Mouse (Mus musculus) stomach, embryonic 16.5 days (tissue): Measurements from ENCODE around the gene B9d2. TPM values are rescaled to one million over a fixed set of nuclear protein-coding genes. Genes with fewer than 3 reads are reported as not detected.

Source experiments
- ATAC-seq: fragments of 200-750 bp; cut with Nextera tagmentation; 2 replicates; pipeline ENCODE4 v1.8.0; 2017; ENCODE audit warnings: moderate number of reproducible peaks, moderate TSS enrichment; ENCODE audit not compliant: insufficient read depth, low FRiP score
- H3K27ac ChIP-seq: fragments of 300-500 bp; sonication (generic); 2 replicates; pipeline ENCODE4 v1.5.1; 2014; ENCODE audit warnings: low read length
- H3K27me3 ChIP-seq: fragments of 300-500 bp; sonication (generic); 2 replicates; pipeline ENCODE4 v1.6.1; 2014; ENCODE audit warnings: low read length, control low read depth, mixed read lengths; ENCODE audit not compliant: control insufficient read depth, insufficient read depth
- H3K36me3 ChIP-seq: fragments of 300-500 bp; sonication (generic); 2 replicates; pipeline ENCODE4 v1.6.1; 2014; ENCODE audit warnings: low read length; ENCODE audit not compliant: control insufficient read depth, insufficient read depth
- H3K4me1 ChIP-seq: fragments of 300-500 bp; sonication (generic); 2 replicates; pipeline ENCODE4 v1.6.1; 2014; ENCODE audit warnings: low read length, control low read depth, mixed read lengths; ENCODE audit not compliant: control insufficient read depth, insufficient read depth
- H3K4me2 ChIP-seq: fragments of 300-500 bp; sonication (generic); 2 replicates; pipeline ENCODE4 v1.6.1; 2014; ENCODE audit warnings: low read depth, low read length, mixed read lengths
- H3K4me3 ChIP-seq: fragments of 300-500 bp; sonication (generic); replicated peaks from 2 replicates; pipeline ENCODE4 v1.5.1; 2014; ENCODE audit warnings: mild to moderate bottlenecking, low read length
- H3K9ac ChIP-seq: fragments of 300-500 bp; sonication (generic); 2 replicates; pipeline ENCODE4 v1.6.1; 2014; ENCODE audit warnings: low read length
- H3K9me3 ChIP-seq: fragments of 300-500 bp; sonication (generic); replicated peaks from 2 replicates; pipeline ENCODE4 v1.6.1; 2016; ENCODE audit warnings: low read length, control low read depth; ENCODE audit not compliant: control insufficient read depth
- WGBS: fragments of 180-500 bp; shearing (Covaris S2); extraction: QIAGEN DNeasy Blood & Tissue Kit; methylation state at CpG from one replicate; pipeline ENCODE4 v1.1.7; 2014; 5-methylcytosine and 5-hydroxymethylcytosine counted together
- polyA plus RNA-seq: library from polyadenylated mRNA; unstranded; fragments of >200 nt; fragmentation: Nextera tagmentation; extraction: Ambion mirVana; gene quantifications from 2 replicates; pipeline ENCODE4 v1.2.1, GENCODE M21; 2015

B9d2 gene
- polyA plus RNA-seq, 1 experiment from 2014 or later, result 24.4 TPM

DNA sequence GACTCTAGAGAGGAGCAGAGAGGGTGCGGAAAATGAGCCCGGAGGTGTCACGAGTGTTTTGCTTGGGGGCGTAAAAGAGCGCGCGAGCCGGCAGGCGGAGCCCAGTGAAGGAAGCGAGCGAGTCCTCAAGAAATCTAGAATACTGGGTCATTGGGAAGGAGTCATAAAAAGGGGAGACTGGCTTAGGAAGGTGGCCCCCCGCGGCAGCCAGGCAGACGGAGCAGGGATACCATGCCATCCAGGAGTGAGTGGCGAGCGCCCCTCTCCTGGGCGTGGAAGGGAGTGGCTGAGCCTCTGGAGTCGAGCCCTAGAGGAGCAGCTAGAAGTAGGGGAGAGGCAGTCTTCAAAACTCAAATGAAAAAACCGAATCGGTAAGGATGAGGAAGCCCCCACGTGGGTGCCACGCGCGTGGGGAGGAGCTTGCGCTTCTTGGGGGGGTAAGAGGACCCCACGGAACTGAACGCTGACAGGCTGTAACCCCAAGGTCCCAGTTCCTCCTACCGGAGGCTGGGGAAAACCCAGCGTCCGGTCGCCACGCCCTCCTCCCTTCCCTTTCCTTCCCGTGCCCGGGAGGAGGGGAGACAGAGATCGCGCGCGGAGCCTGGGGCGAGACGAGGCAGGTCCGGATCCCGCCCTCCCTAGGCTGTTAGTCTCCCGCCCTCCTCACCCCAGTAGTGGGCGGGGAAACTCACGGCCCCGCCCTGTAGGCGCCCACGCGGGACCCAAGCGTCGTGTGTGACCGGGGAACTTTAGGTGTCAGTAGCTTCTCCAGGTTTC lies 8.4 kb downstream of the B9d2 start:
- under 1% methylated on average over 51 of the region's 52 CpGs for WGBS
- no peaks in the 10 kb centered on the region; the same call in 1 of the 2 replicates for H3K27me3 ChIP-seq
- no peaks in the 10 kb centered on the region for H3K9me3 ChIP-seq
- peak overlapping the region; percentile 83 for H3K9ac ChIP-seq
- 0 out of 2 replicates have a peak, but pooled peaks cover 4% of the 10 kb centered on the region for H3K36me3 ChIP-seq
- peaks cover 16% of the 10 kb centered on the region for H3K4me1 ChIP-seq
- H3K27ac ChIP-seq, result peak overlapping the region; percentile 83
- H3K4me3 ChIP-seq, result peak overlapping the region; percentile 54
- ATAC-seq, result peak; percentile 83
- peak overlapping the region; percentile 98 for H3K4me2 ChIP-seq

- peak overlapping the region; percentile 98 for H3K4me2 ChIP-seq
- H3K27me3 ChIP-seq, result no peaks in the 10 kb centered on the region; the same call in 1 of the 2 replicates
- no peak for ATAC-seq
- peak overlapping the region; percentile 54 for H3K4me3 ChIP-seq
- 0 out of 2 replicates have a peak, but pooled peaks cover 4% of the 10 kb centered on the region for H3K36me3 ChIP-seq
- 10% methylated on average over 12 of the region's 12 CpGs for WGBS
- H3K9me3 ChIP-seq, result no peaks in the 10 kb centered on the region
- peak overlapping the region; percentile 83 for H3K9ac ChIP-seq
- H3K4me1 ChIP-seq, result peaks cover 16% of the 10 kb centered on the region
- H3K27ac ChIP-seq, result peak overlapping the region; percentile 51
Measured at GRCm38 (mm10) chr7:25689603-25690021, 9.0 kb downstream of the B9d2 start.

DNA sequence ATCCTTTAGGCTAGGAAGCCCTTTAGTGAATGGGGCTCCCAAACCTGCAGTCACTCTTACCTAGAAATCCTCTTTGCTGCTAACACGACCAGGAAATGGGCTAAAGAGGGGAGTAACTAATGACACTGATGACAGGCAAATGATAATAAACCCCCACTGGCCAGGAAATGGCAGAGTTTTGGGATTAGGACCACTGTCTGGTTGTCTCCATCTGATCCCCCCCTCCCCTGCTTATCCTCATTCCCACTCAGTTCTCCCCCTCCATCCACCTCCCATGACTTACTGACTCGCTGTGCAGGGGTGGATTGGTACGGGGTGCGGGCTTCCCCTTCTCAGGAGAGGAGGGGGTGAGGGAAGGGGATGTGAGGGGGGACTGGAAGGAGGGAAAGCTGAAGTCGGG lies 9.5 kb downstream of the B9d2 start:
- Histone ChIP-seq H3K9ac (no peak overlapping the region), H3K4me3 (peak overlapping the region; percentile 54), H3K9me3 (no peaks in the 10 kb centered on the region), H3K4me1 (peaks cover 16% of the 10 kb centered on the region), H3K36me3 (0 out of 2 replicates have a peak, but pooled peaks cover 4% of the 10 kb centered on the region), H3K4me2 (peak overlapping the region; percentile 98), H3K27ac (peak overlapping the region; percentile 51; the same call in 1 of the 2 replicates), H3K27me3 (no peaks in the 10 kb centered on the region; the same call in 1 of the 2 replicates)
- 50% methylated on average over 5 of the region's 5 CpGs for WGBS
- no peak for ATAC-seq

- Histone ChIP-seq H3K4me2 (no peak overlapping the region), H3K27me3 (no peaks in the 10 kb centered on the region), H3K4me3 (no peak overlapping the region), H3K9ac (no peak overlapping the region), H3K4me1 (peaks cover 6% of the 10 kb centered on the region; the same call in 1 of the 2 replicates), H3K36me3 (0 out of 2 replicates have a peak, but pooled peaks cover 4% of the 10 kb centered on the region), H3K9me3 (no peaks in the 10 kb centered on the region), H3K27ac (no peak overlapping the region)
- WGBS, result 59% methylated on average over 8 of the region's 8 CpGs
- ATAC-seq, result no peak
Measured at GRCm38 (mm10) chr7:25694104-25694503, 13.5 kb downstream of the B9d2 start.

GRCm38 (mm10) chr7:25699851-25700250 lies 19.3 kb downstream of the B9d2 start:
- WGBS, result 58% methylated on average over 13 of the region's 13 CpGs
- Histone ChIP-seq H3K27ac (no peak overlapping the region), H3K4me1 (peaks cover 5% of the 10 kb centered on the region; the same call in 1 of the 2 replicates), H3K9ac (no peak overlapping the region), H3K4me3 (no peak overlapping the region), H3K27me3 (no peaks in the 10 kb centered on the region), H3K4me2 (no peak overlapping the region), H3K9me3 (no peaks in the 10 kb centered on the region), H3K36me3 (no peaks in the 10 kb centered on the region)
- ATAC-seq, result no peak

DNA sequence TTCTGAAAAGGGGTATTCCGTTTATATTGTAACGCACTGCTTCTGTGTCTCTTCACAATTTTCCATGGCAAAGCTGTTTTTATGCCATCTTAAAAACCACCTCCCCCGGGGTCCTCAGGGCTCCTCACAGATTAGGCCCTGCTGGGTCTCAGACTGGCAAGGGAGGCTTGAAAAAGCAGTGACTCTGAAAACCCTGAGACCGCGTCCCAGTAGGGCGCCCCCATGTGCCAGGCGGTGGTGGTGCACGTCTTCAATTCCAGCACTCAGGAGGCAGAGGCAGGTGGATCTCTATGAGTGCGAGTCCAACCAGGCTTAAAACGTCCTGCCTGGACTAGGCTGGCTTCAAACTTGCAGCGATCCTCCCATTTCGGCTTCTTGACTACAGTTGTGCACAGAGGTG lies 20.2 kb downstream of the B9d2 start:
- H3K36me3 ChIP-seq, result no peaks in the 10 kb centered on the region
- H3K4me3 ChIP-seq, result no peak overlapping the region
- H3K9ac ChIP-seq, result no peak overlapping the region
- peaks cover 13% of the 10 kb centered on the region for H3K4me1 ChIP-seq
- no peaks in the 10 kb centered on the region for H3K27me3 ChIP-seq
- H3K9me3 ChIP-seq, result no peaks in the 10 kb centered on the region
- H3K27ac ChIP-seq, result no peak overlapping the region
- no peak for ATAC-seq
- WGBS, result 74% methylated on average over 12 of the region's 12 CpGs
- no peak overlapping the region for H3K4me2 ChIP-seq

DNA sequence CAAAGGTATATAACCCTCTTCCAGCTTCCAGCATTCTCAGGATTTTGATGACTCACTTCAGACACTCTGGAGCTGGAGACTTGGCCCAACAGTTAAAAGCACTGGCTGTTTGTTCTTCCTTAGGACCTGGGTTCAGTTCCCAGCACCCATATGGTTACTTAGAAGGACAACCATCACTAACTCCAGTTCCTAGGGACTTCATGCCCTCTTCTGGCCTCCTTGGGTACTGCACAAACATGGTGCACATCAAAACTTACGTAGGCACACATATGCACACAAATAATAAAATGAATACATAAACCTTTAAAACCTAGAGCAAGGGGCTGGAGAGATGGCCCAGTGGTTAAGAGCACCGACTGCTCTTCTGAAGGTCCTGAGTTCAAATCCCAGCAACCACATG lies 21.8 kb downstream of the B9d2 start:
- Histone ChIP-seq H3K4me3 (no peak overlapping the region), H3K36me3 (no peaks in the 10 kb centered on the region), H3K4me1 (peaks cover 30% of the 10 kb centered on the region), H3K9ac (no peak overlapping the region), H3K27ac (no peak overlapping the region), H3K4me2 (no peak overlapping the region), H3K27me3 (no peaks in the 10 kb centered on the region), H3K9me3 (no peaks in the 10 kb centered on the region)
- 96% methylated on average over 2 of the region's 2 CpGs for WGBS
- ATAC-seq, result no peak

DNA sequence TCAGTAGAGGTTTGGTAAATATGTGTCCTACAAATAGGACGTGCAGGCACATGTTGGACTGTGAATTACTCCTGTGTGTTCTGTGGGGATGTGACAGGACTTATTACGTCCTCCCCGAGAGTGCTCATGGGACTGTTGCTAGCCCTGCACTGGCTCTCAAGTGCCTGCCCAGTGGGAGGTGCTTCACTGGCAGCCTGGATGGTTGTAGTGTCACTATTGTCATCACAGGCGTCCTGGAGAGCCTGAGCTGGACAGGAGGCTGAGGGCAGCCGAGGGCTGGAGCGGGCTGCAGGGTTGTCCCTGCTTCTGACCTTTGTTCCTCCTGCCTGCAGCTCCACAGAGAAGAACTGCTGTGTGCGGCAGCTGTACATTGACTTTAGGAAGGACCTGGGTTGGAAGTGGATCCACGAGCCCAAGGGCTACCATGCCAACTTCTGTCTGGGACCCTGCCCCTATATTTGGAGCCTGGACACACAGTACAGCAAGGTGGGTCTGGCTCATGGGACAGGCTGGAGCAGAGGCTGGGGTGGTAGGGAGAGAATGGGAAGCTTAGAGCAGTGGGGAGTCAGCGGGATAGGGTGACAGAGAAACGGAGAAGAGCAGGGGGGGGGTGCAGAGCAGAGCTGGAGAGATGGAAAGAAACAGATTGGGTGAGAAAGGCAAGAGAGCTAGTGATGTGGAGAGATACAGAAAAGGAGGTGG lies 23.4 kb downstream of the B9d2 start:
- ATAC-seq, result no peak
- peaks cover 37% of the 10 kb centered on the region for H3K4me1 ChIP-seq

More for the DNA sequence above, 23.4 kb downstream of the B9d2 start:
- Histone ChIP-seq H3K27me3 (no peaks in the 10 kb centered on the region), H3K36me3 (no peaks in the 10 kb centered on the region), H3K4me3 (no peak overlapping the region), H3K9me3 (no peaks in the 10 kb centered on the region), H3K27ac (no peak overlapping the region), H3K4me2 (no peak overlapping the region), H3K9ac (no peak overlapping the region)
- WGBS, result 39% methylated on average over 10 of the region's 10 CpGs
